ENCODE assay signal across 8 mouse cellular contexts in genomic region chr11:75231756-75232155, GRCm38 (mm10). TPM values are rescaled to one million over a fixed set of nuclear protein-coding genes. Genes with fewer than 3 reads are reported as not detected.
A peak's percentile ranks its signal among the peaks of the same experiment; 100 is the strongest.
DNase-seq lines count a peak whose midpoint lies in the region; ATAC-seq and TF ChIP-seq lines count a peak whose summit lies in the region.

No protein-coding gene starts in this region.

- peaks cover 24% of the 10 kb centered on the region for H3K4me1 ChIP-seq in kidney, embryonic 15.5 days
- peaks cover 33% of the 10 kb centered on the region for H3K4me1 ChIP-seq in heart, embryonic 13.5 days
- peaks cover 17% of the 10 kb centered on the region; the same call in 1 of the 2 replicates for H3K4me1 ChIP-seq in midbrain, postnatal 0 days (ENCODE audit: insufficient read depth, low read length)

- no peaks in the 10 kb centered on the region for H3K9me3 ChIP-seq in kidney, embryonic 15.5 days (replicated peaks)
- no peaks in the 10 kb centered on the region for H3K9me3 ChIP-seq in heart, embryonic 13.5 days
- H3K9me3 ChIP-seq in midbrain, postnatal 0 days (ENCODE audit: low read length): no peaks in the 10 kb centered on the region

- intact Hi-C loops in left cerebral cortex, postnatal 4 days (cut with DNase I): no loop called here

- no peaks in the 10 kb centered on the region for H3K36me3 ChIP-seq in kidney, embryonic 15.5 days
- no peaks in the 10 kb centered on the region for H3K36me3 ChIP-seq in heart, embryonic 13.5 days
- H3K36me3 ChIP-seq in midbrain, postnatal 0 days (ENCODE audit: insufficient read depth, low read length): no peaks in the 10 kb centered on the region

- no peak overlapping the region for H3K4me3 ChIP-seq in kidney, embryonic 15.5 days (replicated peaks)
- no peak overlapping the region for H3K4me3 ChIP-seq in heart, embryonic 13.5 days
- H3K4me3 ChIP-seq in midbrain, postnatal 0 days (ENCODE audit: low read depth, low read length): no peak overlapping the region

- WGBS in kidney, embryonic 15.5 days: 18% methylated on average over 7 of the region's 7 CpGs
- 12% methylated on average over 7 of the region's 7 CpGs for WGBS in heart, embryonic 13.5 days
- WGBS in midbrain, postnatal 0 days: 12% methylated on average over 7 of the region's 7 CpGs

- peaks cover 34% of the 10 kb centered on the region for H3K27me3 ChIP-seq in kidney, embryonic 15.5 days
- H3K27me3 ChIP-seq in heart, embryonic 13.5 days (replicated peaks): peaks cover 31% of the 10 kb centered on the region
- no peaks in the 10 kb centered on the region for H3K27me3 ChIP-seq in midbrain, postnatal 0 days (ENCODE audit: insufficient read depth, low read length)

- ATAC-seq in kidney, embryonic 15.5 days (replicated peaks; ENCODE audit: low FRiP score): no peak
- peak; percentile 69 for ATAC-seq in common myeloid progenitor, adult 5-6 weeks (replicated peaks; ENCODE audit: low read depth, poor library complexity, severe bottlenecking)
- ATAC-seq in heart, embryonic 13.5 days (ENCODE audit: extremely low read depth, insufficient number of reproducible peaks, low FRiP score, low TSS enrichment): no peak
- no peak for ATAC-seq in midbrain, postnatal 0 days (ENCODE audit: low FRiP score)

- H3K9ac ChIP-seq in kidney, embryonic 15.5 days: no peak overlapping the region
- no peak overlapping the region for H3K9ac ChIP-seq in heart, embryonic 13.5 days
- H3K9ac ChIP-seq in midbrain, postnatal 0 days (replicated peaks; ENCODE audit: low read length, poor library complexity, severe bottlenecking): no peak overlapping the region

- TF ChIP-seq CTCF in midbrain, postnatal 0 days (IDR thresholded peaks at IDR 0.05): peak; percentile 75

- H3K4me2 ChIP-seq in kidney, embryonic 15.5 days: no peak overlapping the region
- 0 out of 2 replicates have a peak overlapping the region, but pooled peaks have one; percentile 21 for H3K4me2 ChIP-seq in heart, embryonic 13.5 days
- H3K4me2 ChIP-seq in midbrain, postnatal 0 days (ENCODE audit: low read depth, low read length, poor library complexity, severe bottlenecking): no peak overlapping the region

- no peak overlapping the region for H3K27ac ChIP-seq in kidney, embryonic 15.5 days
- no peak overlapping the region for H3K27ac ChIP-seq in heart, embryonic 13.5 days (replicated peaks)
- no peak overlapping the region for H3K27ac ChIP-seq in midbrain, postnatal 0 days (ENCODE audit: low read depth, low read length)

- DNase-seq in kidney, adult 18-20 months: peak; percentile 81
- DNase-seq in adrenal gland, adult (ENCODE audit: inconsistent age in 2 of 2, low spot score in 1 of 2): peak; percentile 83 to 91
- DNase-seq in left cerebral cortex, postnatal 4 days: peak; percentile 68
- peak; percentile 66 for DNase-seq in midbrain, postnatal 0 days (ENCODE audit: low spot score)
- peak; percentile 52 to 55 for DNase-seq in thymus, postnatal 36 days

RNA-seq across cellular contexts. Expression of gene Rtn4rl1, which starts 38.2 kb away (rescaled TPM):
- polyA plus RNA-seq in kidney, embryonic 15.5 days (2015; fragmentation: Nextera tagmentation; extraction: Ambion mirVana): 3.4 and 3.6 TPM in 2 replicates
- 0.24 and 1.6 TPM in 2 replicates for total RNA-seq in common myeloid progenitor, adult 5-6 weeks (2017)
- 10.2 and 12.4 TPM in 2 replicates for polyA plus RNA-seq in heart, embryonic 13.5 days (2015; fragmentation: Nextera tagmentation; extraction: Ambion mirVana)
- 10 to 100 TPM; 31.6 to 35.4 TPM for total RNA-seq in left cerebral cortex, postnatal 4 days (2021)
- 15.4 and 18.5 TPM in 2 replicates for total RNA-seq in midbrain, postnatal 0 days (2014; rRNA removed)
- 16.2 and 17.5 TPM in 2 replicates for polyA plus RNA-seq in midbrain, postnatal 0 days (2015; fragmentation: Nextera tagmentation; extraction: Ambion mirVana)

RNA-seq across cellular contexts. Expression of gene Dph1, which starts 40.7 kb away (rescaled TPM):
- polyA plus RNA-seq in kidney, embryonic 15.5 days (2015; fragmentation: Nextera tagmentation; extraction: Ambion mirVana): 24.6 and 26.3 TPM in 2 replicates
- 7.1 and 10.5 TPM in 2 replicates for total RNA-seq in common myeloid progenitor, adult 5-6 weeks (2017)
- polyA plus RNA-seq in heart, embryonic 13.5 days (2015; fragmentation: Nextera tagmentation; extraction: Ambion mirVana): 19.3 and 21.3 TPM in 2 replicates
- 10 to 100 TPM; 15.2 to 15.3 TPM for total RNA-seq in left cerebral cortex, postnatal 4 days (2021)
- total RNA-seq in midbrain, postnatal 0 days (2014; rRNA removed): 17.4 and 19.9 TPM in 2 replicates
- polyA plus RNA-seq in midbrain, postnatal 0 days (2015; fragmentation: Nextera tagmentation; extraction: Ambion mirVana): 10.8 and 12.1 TPM in 2 replicates

RNA-seq across cellular contexts. Expression of gene Ovca2, which starts 53.1 kb away (rescaled TPM):
- 25.3 and 27.0 TPM in 2 replicates for polyA plus RNA-seq in kidney, embryonic 15.5 days (2015; fragmentation: Nextera tagmentation; extraction: Ambion mirVana)
- total RNA-seq in common myeloid progenitor, adult 5-6 weeks (2017): 18.5 and 20.9 TPM in 2 replicates
- polyA plus RNA-seq in heart, embryonic 13.5 days (2015; fragmentation: Nextera tagmentation; extraction: Ambion mirVana): 15.2 and 16.4 TPM in 2 replicates
- 10 to 100 TPM in 1 of 2 experiments, 1 to 10 TPM in 1; 9.2 to 11.2 TPM for total RNA-seq in left cerebral cortex, postnatal 4 days (2021)
- total RNA-seq in midbrain, postnatal 0 days (2014; rRNA removed): 14.2 and 26.0 TPM in 2 replicates
- polyA plus RNA-seq in midbrain, postnatal 0 days (2015; fragmentation: Nextera tagmentation; extraction: Ambion mirVana): 10.4 and 12.7 TPM in 2 replicates
